Mouse (Mus musculus) erythroblast, embryonic 14.5 days (primary cell): ENCODE results near the gene Ptf1a.

ENCODE experiments used
- GATA1 ChIP-seq: IDR thresholded peaks from 2 replicates; pipeline ENCODE4 v1.6.1; 2012; ENCODE audit warnings: low read length, inconsistent platforms, mixed read lengths
- TAL1 ChIP-seq: IDR thresholded peaks from 3 replicates; pipeline ENCODE4 v1.6.1; 2012; ENCODE audit warnings: low read length, inconsistent platforms, mixed read lengths

DNA sequence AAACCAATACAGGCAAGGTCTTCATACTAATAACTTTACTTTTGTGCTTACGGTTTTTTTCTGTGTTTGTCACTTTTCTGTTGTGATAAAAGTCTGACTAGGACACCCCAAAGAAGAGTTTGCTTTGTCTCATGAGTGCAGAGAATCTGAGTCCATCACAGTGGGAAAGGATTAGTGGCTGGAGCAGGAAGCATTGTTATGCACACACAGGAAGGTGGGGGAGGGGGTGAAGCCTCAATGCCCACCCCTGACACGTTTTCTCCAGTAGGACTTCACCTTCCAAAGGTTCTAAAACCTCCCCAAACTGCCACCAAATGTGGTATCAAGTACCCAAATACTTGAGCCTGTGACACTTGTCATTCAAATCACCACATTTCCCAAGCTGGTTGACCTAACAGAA is 16.5 kb downstream of the Ptf1a start:
- no peak for TF ChIP-seq GATA1
- TF ChIP-seq TAL1: no peak
